Mouse (Mus musculus) thymus, adult 2 months (tissue): ENCODE data around the gene Surf6.

Experiments
- CTCF ChIP-seq: fragments of 200-500 bp; IDR thresholded peaks from 2 replicates; pipeline ENCODE4 v1.5.1; 2012; ENCODE audit warnings: mild to moderate bottlenecking, control low read depth, low read length, moderate library complexity, borderline replicate concordance; ENCODE audit not compliant: control insufficient read depth, poor library complexity, insufficient read depth; ENCODE audit errors: extremely low read depth
- POLR2A ChIP-seq: fragments of 200-500 bp; IDR thresholded peaks from 2 replicates; pipeline ENCODE4 v1.6.1; 2012; ENCODE audit warnings: mild to moderate bottlenecking, low read length, control low read depth, moderate library complexity; ENCODE audit not compliant: control insufficient read depth, poor library complexity, insufficient read depth; ENCODE audit errors: extremely low read depth

GRCm38 (mm10) chr2:26901834-26902400 is 762 bp downstream of the Surf6 start:
- TF ChIP-seq CTCF (no peak), POLR2A (no peak)
